Mouse (Mus musculus) CH12.LX (cell line): ENCODE measurements around the gene Tbx10. TPM values are rescaled to one million over a fixed set of nuclear protein-coding genes. Genes with fewer than 3 reads are reported as not detected.

Experiments used
- DNase-seq: peaks from one replicate; pipeline ENCODE4 v3.0.0-alpha.2; 2013; ENCODE audit errors: extremely low read depth
- H3K27ac ChIP-seq: 2 replicates; pipeline ENCODE4 v1.5.1; 2012; ENCODE audit warnings: low read depth, mild to moderate bottlenecking, control low read depth, moderate library complexity; ENCODE audit not compliant: insufficient read depth
- H3K27me3 ChIP-seq: replicated peaks from 2 replicates; pipeline ENCODE3; 2012; ENCODE audit warnings: inconsistent platforms
- H3K36me3 ChIP-seq, 2 experiments: replicated peaks in 1 of 2; 2 replicates each; pipeline versions ENCODE3 to v1.6.1; 2012; ENCODE audit warnings: inconsistent platforms in 1 of 2, low read length in 1 of 2, mild to moderate bottlenecking in 1 of 2, mixed read lengths in 1 of 2, moderate library complexity in 1 of 2; ENCODE audit not compliant: control insufficient read depth in 1 of 2, insufficient read depth in 1 of 2
- H3K4me1 ChIP-seq, 2 experiments: 2 replicates each; pipeline ENCODE4 v1.6.1; 2012; ENCODE audit warnings: inconsistent platforms in 1 of 2, moderate library complexity in 1 of 2; ENCODE audit not compliant: insufficient read depth in 2 of 2, control insufficient read depth in 1 of 2
- H3K4me2 ChIP-seq: 2 replicates; pipeline ENCODE4 v1.6.1; 2012; ENCODE audit warnings: low read depth, mild to moderate bottlenecking, control low read depth; ENCODE audit not compliant: poor library complexity, insufficient read depth, severe bottlenecking
- H3K4me3 ChIP-seq, 3 experiments: fragments of 150-350 bp in 1 of 3; sonication (generic) in 1 of 3; replicated peaks in 1 of 3; 2 replicates each; pipeline versions ENCODE3 to v1.5.1; 2011 to 2012; ENCODE audit warnings: low read depth in 2 of 3, low read length in 2 of 3, mild to moderate bottlenecking in 2 of 3, moderate library complexity in 2 of 3, control low read depth in 1 of 3, improper control_type of control experiment in 1 of 3, inconsistent platforms in 1 of 3, mixed read lengths in 1 of 3; ENCODE audit not compliant: poor library complexity in 1 of 3
- H3K79me2 ChIP-seq: replicated peaks from 2 replicates; pipeline ENCODE4 v1.6.1; 2012; ENCODE audit warnings: mild to moderate bottlenecking, moderate library complexity; ENCODE audit not compliant: control insufficient read depth, poor library complexity, insufficient read depth, severe bottlenecking; ENCODE audit errors: extremely low read depth
- H3K9ac ChIP-seq: 2 replicates; pipeline ENCODE4 v1.6.1; 2012; ENCODE audit warnings: low read depth, mild to moderate bottlenecking, control low read depth, moderate library complexity; ENCODE audit not compliant: insufficient read depth
- H3K9me3 ChIP-seq: replicated peaks from 2 replicates; pipeline ENCODE3; 2012; ENCODE audit warnings: low read length, inconsistent platforms, mixed read lengths
- BHLHE40 ChIP-seq: IDR thresholded peaks from 2 replicates; pipeline ENCODE4 v1.6.1; 2011; ENCODE audit warnings: mild to moderate bottlenecking, low read depth, low read length, improper control_type of control experiment
- CHD2 ChIP-seq: IDR thresholded peaks from 2 replicates; pipeline ENCODE4 v1.6.1; 2011; ENCODE audit warnings: low read length, improper control_type of control experiment
- E2F4 ChIP-seq: IDR thresholded peaks from 2 replicates; pipeline ENCODE4 v1.6.1; 2011; ENCODE audit warnings: low read depth, low read length, improper control_type of control experiment; ENCODE audit not compliant: insufficient replicate concordance
- EP300 ChIP-seq: IDR thresholded peaks from 2 replicates; pipeline ENCODE4 v1.6.1; 2011; ENCODE audit warnings: low read length, improper control_type of control experiment
- GABPA ChIP-seq: IDR thresholded peaks from 2 replicates; pipeline ENCODE4 v1.6.1; 2012; ENCODE audit warnings: low read depth, low read length, improper control_type of control experiment, inconsistent platforms; ENCODE audit not compliant: insufficient replicate concordance
- JUN ChIP-seq: IDR thresholded peaks from 2 replicates; pipeline ENCODE4 v1.6.1; 2011; ENCODE audit warnings: low read depth, mild to moderate bottlenecking, low read length, improper control_type of control experiment, moderate library complexity; ENCODE audit not compliant: insufficient read depth
- MXI1 ChIP-seq: IDR thresholded peaks from 2 replicates; pipeline ENCODE4 v1.6.1; 2011; ENCODE audit warnings: mild to moderate bottlenecking, low read depth, low read length, improper control_type of control experiment
- MYC ChIP-seq: IDR thresholded peaks from 2 replicates; pipeline ENCODE4 v1.6.1; 2011; ENCODE audit warnings: low read depth, mild to moderate bottlenecking, improper control_type of control experiment, low read length
- POLR2A ChIP-seq: IDR thresholded peaks from 2 replicates; pipeline ENCODE4 v1.6.1; 2011; ENCODE audit warnings: low read depth, mild to moderate bottlenecking, improper control_type of control experiment, low read length
- RCOR1 ChIP-seq: conservative IDR thresholded peaks from 2 replicates; pipeline ENCODE4 v1.6.1; 2012; ENCODE audit warnings: low read depth, mild to moderate bottlenecking, inconsistent platforms, low read length, improper control_type of control experiment
- TBP ChIP-seq: conservative IDR thresholded peaks from 2 replicates; pipeline ENCODE4 v1.6.1; 2011; ENCODE audit warnings: low read depth, low read length, improper control_type of control experiment
- TCF12 ChIP-seq: IDR thresholded peaks from 2 replicates; pipeline ENCODE4 v1.6.1; 2014; ENCODE audit warnings: low read depth, mild to moderate bottlenecking, inconsistent platforms, low read length, improper control_type of control experiment
- UBTF ChIP-seq: IDR thresholded peaks from 2 replicates; pipeline ENCODE4 v1.6.1; 2012; ENCODE audit warnings: low read depth, mild to moderate bottlenecking, inconsistent platforms, low read length, improper control_type of control experiment, moderate library complexity
- ZNF384 ChIP-seq: IDR thresholded peaks from 2 replicates; pipeline ENCODE4 v1.6.1; 2012; ENCODE audit warnings: low read depth, low read length, improper control_type of control experiment, inconsistent platforms
- dilution Hi-C: fragments of 300-500 bp; cut with MboI; formaldehyde crosslinking; loops from 2 replicates; pipeline ENCODE4 v1.14.3; 2020; ENCODE audit warnings: low sequenced_read_pairs; ENCODE audit not compliant: extremely low pct_unique_long_range_greater_than_20kb, extremely low pct_ligation_motif_present
- in situ Hi-C: fragments of 300-500 bp; cut with MboI; formaldehyde crosslinking; loops from 3 replicates; pipeline ENCODE4 v1.14.3; 2019; ENCODE audit warnings: low sequenced_read_pairs, low pct_ligation_motif_present, low pct_unique_long_range_greater_than_20kb, mixed read lengths
- polyA plus RNA-seq: library from polyadenylated mRNA; unstranded; fragments of >175 nt; gene quantifications from 2 replicates; pipeline ENCODE4 v1.2.1, GENCODE M21; 2012; ENCODE audit warnings: low read depth; ENCODE audit not compliant: insufficient read length
- total RNA-seq, 2 experiments: library from RNA; depleted of rRNA; stranded (reverse); fragments of 300-350 nt in 1 of 2; fragments of >200 nt in 1 of 2; gene quantifications; 2 replicates each; pipeline ENCODE4 v1.2.3; 2012 to 2014

Gene Tbx10
- total and polyA plus RNA-seq, 3 experiments, result not detected

- dilution Hi-C loops (no loop called here), in situ Hi-C loops (no loop called here)
- Histone ChIP-seq H3K27ac (no peak overlapping the region), H3K9me3 (peaks cover 4% of the 10 kb centered on the region), H3K4me3 (no peak overlapping the region), H3K4me1 (peaks cover 0 to 18% of the 10 kb centered on the region in 2 experiments; a peak in 2 of 4 replicates), H3K79me2 (no peaks in the 10 kb centered on the region), H3K9ac (no peak overlapping the region), H3K4me2 (no peak overlapping the region), H3K36me3 (no peaks in the 10 kb centered on the region), H3K27me3 (peaks cover 37% of the 10 kb centered on the region)
- no peak for DNase-seq
- TF ChIP-seq TCF12 (no peak), CHD2 (no peak)
These were observed 8.9 kb upstream of the Tbx10 start for GRCm38 (mm10) chr19:3983527-3984200.

- Histone ChIP-seq H3K4me2 (no peak overlapping the region), H3K27me3 (peaks cover 37% of the 10 kb centered on the region), H3K27ac (no peak overlapping the region), H3K4me3 (no peak overlapping the region), H3K9ac (no peak overlapping the region), H3K4me1 (peaks cover 0 to 15% of the 10 kb centered on the region in 2 experiments; a peak in 2 of 4 replicates), H3K79me2 (no peaks in the 10 kb centered on the region), H3K9me3 (peaks cover 7% of the 10 kb centered on the region), H3K36me3 (no peaks in the 10 kb centered on the region)
- in situ Hi-C loops, result no loop called here
- no peak for DNase-seq
- dilution Hi-C loops, result no loop called here
- TF ChIP-seq JUN (no peak), MXI1 (no peak), TCF12 (no peak), E2F4 (no peak), TBP (no peak), RCOR1 (no peak), EP300 (no peak), MYC (no peak), GABPA (no peak), BHLHE40 (no peak), ZNF384 (no peak)
These were observed 7.3 kb upstream of the Tbx10 start for GRCm38 (mm10) chr19:3985261-3985681.

- in situ Hi-C loops, result no loop called here
- Histone ChIP-seq H3K27me3 (peaks cover 38% of the 10 kb centered on the region), H3K9me3 (peaks cover 7% of the 10 kb centered on the region), H3K4me3 (no peak within 1 kb of the TSS), H3K27ac (no peak within 1 kb of the TSS), H3K4me1 (peaks cover 0 to 12% of the 10 kb centered on the region in 2 experiments; a peak in 2 of 4 replicates), H3K79me2 (no peaks in the 10 kb centered on the region), H3K4me2 (no peak within 1 kb of the TSS), H3K36me3 (no peaks in the 10 kb centered on the region), H3K9ac (no peak within 1 kb of the TSS)
- no peak for TF ChIP-seq UBTF
- TF ChIP-seq POLR2A, result 0 out of 2 replicates have a peak, but pooled peaks have one; percentile 21
- dilution Hi-C loops, result no loop called here
- DNase-seq, result no peak
These were observed 6.2 kb upstream of the Tbx10 start, which contains the start of gene Acy3 for GRCm38 (mm10) chr19:3986334-3986733. Gene Acy3 (plus strand): TSS chr19:3986570.
